Mouse (Mus musculus): ENCODE data around the gene Impg1.

Gene Impg1

GRCm38 (mm10) chr9:80465381-80465780, at the start of gene Impg1:
Impg1 (minus strand) TSS chr9:80465481.
- no peak for DNase-seq (ENCODE audit: low read depth)

DNA sequence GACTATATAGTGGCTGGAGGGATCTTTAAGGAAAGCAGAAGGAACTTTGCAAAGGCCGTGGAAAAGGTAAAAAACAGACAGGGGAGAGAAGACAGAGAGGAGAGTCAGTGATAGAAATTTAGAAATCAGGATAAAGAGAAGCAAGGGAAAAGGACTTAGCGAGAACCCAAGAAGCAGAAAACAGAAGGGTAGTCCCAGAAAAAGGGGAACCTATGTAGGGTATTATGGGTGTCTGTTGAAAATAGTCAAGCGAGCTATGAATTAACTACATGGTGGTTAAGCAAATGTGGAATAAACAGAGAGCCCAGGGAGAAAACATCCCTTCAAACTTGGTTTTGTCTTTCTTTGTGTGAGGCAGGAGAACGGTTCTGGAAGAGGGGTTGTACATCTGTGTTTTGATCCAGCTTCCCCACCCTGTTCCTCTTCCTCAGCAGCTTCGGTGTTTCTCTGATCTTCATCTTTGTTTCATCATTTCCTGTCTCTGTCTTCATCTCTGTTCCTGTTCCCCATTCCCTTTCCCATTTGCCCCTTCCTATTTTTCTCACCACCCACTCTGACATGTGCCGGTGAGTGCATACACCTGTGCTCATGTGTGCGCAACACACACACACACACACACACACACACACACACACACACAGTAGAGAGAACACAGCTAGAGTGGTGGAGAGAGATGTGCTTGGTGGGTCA, 44.3 kb upstream of the Impg1 start:
- DNase-seq (ENCODE audit: low read depth), result no peak

- no peak for DNase-seq (ENCODE audit: low read depth)
These were observed 39.3 kb upstream of the Impg1 start for GRCm38 (mm10) chr9:80504496-80505012.

GRCm38 (mm10) chr9:80491591-80491990, 26.3 kb upstream of the Impg1 start:
- no peak for DNase-seq (ENCODE audit: low read depth)

DNA sequence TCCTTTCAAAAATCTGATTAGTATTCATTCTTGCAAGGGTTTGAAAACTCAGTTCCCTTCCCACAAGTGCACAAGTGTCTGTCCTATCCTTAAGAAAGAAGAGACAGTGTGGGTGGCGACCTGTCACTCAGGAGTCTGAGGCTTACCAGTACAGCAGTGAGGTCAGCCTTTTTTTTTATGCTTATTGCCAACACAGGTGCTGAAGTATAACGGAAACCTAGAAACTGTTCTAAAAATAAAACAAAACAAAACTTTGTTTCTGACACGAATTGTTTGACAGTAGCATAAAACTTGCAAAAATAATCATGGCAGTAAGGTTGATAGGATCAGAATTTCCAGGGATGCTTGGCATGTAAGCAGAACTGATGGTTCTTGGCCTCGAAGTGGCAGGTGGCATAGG, 4.9 kb downstream of the Impg1 start:
- no peak for DNase-seq (ENCODE audit: low read depth)

GRCm38 (mm10) chr9:80450467-80451261, 14.6 kb downstream of the Impg1 start:
- DNase-seq (ENCODE audit: low read depth), result no peak

GRCm38 (mm10) chr9:80441096-80441710, 24.1 kb downstream of the Impg1 start:
- no peak for DNase-seq (ENCODE audit: low read depth)

DNA sequence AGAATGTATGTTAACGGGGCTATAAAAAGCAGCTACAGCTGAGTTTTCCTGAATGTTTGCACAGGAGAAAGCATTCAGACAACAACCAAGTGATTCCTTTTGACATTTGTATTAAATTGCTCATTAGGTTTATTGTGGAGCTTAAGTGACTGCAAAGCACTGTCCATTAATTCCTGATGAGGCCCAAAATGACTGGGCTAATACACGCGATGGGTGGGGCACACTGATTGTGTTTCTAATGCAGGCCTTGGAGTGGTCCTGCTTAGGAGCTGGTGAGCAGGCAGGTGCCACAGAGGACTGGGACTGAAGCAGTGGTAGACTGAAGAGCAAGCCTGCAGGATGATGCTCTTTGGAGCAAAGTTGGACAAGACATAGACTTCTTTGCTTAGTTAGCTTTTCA, 73.9 kb downstream of the Impg1 start:
- DNase-seq (ENCODE audit: low read depth), result no peak

GRCm38 (mm10) chr9:80391002-80391401, 74.3 kb downstream of the Impg1 start:
- DNase-seq (ENCODE audit: low read depth), result no peak

DNA sequence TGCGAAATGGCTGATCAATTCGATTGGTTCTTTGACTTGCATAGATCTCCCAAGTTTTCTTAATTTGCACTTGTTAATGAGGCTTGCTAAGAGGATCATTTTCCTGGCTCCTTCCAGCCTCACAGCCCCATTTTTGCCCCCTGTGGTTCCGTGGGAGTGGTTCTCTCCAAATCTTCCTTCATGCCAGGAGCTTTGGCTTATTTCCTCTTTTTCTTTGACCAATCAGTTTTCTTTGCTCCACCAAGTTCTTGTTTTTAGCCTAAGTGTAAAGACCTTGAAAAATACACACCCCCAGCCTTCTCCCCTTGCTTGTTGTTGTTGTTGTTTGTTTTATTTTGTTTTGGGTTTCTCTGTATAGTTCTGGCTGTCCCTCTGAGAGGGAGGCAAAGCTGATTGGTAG, 77.4 kb downstream of the Impg1 start:
- DNase-seq (ENCODE audit: low read depth), result no peak

DNA sequence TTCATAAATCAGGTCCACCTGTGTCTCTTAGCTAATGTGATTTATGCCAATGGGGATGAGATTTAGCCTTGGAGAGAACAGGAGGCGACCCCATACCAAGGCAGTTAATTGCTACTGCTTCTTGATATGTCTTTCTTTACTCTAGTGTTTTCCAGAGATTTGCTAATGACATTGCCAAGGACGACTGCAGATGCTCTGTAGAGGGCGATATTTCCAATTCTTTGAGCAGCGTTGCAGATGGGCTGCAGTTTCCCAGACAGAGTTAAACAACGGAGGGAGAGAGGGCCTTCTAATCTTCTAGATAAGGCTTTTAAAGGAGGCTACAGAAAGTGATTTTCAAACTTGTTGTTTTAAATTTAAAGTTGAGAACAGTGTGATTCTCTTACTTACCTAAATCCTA, 78.8 kb downstream of the Impg1 start:
- DNase-seq (ENCODE audit: low read depth), result no peak

DNA sequence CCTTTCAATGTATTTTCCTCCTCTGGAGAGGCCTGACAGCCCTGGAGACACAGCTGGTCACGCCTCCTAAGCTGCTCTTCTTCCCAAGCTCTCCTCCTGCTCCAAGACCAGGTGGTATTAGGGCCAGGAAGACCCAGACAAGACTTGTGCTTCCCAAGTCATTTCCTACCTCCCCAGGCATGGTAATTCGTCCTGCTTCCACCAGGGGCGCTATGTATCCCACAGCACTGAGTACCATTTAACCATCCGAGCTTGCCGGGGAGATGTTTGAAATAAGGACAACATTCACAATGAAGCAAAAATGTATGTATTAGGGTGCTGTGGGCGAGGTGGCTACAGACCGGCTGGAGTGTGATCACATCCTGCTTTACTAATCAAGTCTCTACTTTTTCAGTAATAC, 79.3 kb downstream of the Impg1 start:
- DNase-seq (ENCODE audit: low read depth), result peak; percentile 64

DNA sequence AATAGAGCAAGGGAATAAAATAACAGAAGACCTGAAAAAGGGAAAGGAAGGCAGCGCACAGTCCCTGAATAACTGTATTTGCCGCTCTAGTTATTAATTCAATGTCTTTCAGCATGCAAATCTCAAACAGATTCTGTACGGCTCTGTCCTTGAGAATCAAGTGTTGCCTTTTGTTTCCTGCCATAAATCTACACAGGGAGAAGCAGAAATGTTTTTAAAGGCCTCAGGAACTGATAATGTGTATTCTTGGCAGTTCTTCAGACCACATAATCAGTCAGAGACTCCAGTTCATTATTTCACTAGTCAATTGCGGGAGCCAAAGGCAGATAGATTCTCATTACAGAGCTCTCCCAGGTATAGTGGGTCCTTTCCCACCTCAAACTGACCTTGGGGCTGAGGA, 82.6 kb downstream of the Impg1 start:
- DNase-seq (ENCODE audit: low read depth), result no peak

DNA sequence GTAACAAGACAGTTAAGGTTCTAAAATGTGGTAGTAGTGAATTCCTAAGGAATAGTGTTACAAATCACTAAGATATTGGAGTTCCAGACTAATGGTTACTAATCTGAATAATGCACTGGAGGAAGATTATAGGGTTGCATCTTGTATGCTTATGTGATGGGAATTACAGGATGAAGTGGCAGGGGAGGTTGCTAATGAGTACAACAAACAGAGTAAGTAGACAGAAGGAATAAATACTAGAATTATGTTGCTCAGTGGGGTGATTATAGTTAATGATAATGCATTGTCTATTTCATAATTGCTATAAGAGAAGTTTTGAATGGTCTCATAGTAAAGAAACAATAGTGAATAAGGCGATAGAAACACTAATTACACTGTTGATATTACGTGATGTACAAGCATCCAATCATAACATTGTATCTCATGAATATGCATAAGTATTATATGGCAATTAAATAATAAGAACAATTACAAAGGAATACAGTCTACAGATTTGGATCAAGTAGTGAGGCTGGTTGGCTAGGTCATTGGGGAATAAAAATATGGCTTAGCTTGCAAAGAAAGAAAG, 85.1 kb downstream of the Impg1 start:
- DNase-seq (ENCODE audit: low read depth), result no peak

DNA sequence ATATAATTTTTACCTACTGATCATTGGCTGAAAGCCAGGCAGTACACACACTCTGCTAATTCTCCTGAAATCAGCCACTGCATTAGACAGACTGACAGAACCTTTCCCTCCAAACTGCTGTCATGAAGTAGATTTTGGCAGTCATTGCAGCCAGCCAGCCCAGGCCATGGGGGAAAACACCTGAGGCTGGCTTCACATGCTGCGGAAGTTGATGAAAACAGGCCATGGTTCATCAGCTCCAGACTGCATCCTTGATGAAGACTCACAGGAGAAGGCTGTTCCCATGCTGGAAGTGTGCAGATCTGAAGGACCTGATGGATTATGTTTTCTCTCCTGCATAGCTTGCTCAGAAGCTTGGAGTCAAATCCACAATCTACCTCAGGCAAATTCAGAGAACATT, 91.2 kb downstream of the Impg1 start:
- DNase-seq (ENCODE audit: low read depth), result no peak

DNA sequence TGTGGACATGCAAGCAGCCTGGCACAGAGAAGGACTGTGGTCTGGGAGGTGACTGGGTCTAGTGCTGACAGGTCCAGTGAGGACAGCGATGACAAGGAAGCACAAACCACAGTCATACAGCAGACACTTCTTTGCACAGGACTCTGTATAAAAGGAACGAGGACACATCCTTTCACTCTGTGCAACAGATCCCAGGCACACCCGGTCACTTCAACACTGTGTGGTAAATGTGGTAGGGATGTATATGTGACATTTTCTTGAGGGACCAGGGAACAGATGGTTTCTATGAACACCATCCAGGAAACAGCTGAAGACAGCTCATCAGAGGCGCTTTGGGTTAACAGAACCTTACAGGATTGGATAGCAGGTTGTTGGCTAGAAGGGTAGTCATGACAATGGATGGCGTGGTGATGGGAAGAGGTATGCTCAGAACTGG, 92.0 kb downstream of the Impg1 start:
- DNase-seq (ENCODE audit: low read depth), result no peak

DNA sequence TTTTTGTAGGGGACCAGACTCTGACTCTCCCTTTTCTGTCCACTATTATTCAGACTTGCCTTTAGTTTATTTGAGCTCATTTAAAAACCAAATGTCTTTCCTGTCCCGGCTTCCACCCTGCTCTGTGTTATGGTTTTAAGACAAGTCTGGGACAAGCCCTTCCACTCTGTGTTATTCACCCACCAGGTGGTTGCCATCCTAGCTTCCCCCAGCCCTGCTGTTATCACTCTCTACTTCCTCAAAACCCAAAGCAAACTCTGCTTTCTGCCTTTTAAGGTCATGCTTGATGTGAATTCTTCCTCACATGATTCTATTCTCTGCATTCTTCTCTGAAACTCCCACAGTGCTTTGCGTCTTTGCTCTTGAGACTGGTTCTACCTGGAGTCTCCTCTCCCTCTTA, 96.6 kb downstream of the Impg1 start:
- no peak for DNase-seq (ENCODE audit: low read depth)

DNA sequence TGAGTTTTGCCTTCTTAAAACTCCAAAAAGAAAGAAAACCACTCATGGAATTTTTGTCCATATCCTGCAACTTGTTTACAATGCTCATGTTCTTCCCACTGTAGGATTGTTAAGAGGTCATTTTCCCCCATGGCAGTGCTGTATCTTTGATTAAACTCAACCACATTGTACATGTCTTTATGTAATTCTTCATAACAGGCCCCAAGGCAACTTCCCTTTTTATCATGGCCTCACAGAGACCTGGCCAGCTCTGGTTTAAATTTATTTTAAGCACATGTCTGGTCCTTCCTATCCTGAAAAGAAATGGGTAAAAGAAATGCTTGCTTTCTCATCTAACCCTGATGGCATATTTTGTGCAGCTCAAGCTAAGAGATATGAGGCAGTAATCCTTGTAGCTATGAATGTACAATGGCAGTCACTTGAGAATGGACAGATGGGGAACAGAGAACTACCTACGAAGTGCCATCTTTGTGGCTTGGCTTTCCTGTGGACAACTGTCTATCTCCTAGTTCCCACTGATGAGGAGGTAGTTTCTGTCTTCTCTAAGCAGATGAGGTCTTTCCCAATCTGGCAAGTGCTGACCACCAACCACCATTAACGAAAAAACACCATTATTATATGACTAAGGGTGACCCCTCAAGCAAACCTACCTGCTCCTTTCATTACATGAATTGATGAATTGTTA, 97.6 kb downstream of the Impg1 start:
- DNase-seq (ENCODE audit: low read depth), result no peak

- DNase-seq (ENCODE audit: low read depth), result peak; percentile 4
These were observed 105.2 kb downstream of the Impg1 start for GRCm38 (mm10) chr9:80360063-80360462.

- no peak for DNase-seq (ENCODE audit: low read depth)
These were observed 113.5 kb downstream of the Impg1 start for GRCm38 (mm10) chr9:80351678-80352331.

DNA sequence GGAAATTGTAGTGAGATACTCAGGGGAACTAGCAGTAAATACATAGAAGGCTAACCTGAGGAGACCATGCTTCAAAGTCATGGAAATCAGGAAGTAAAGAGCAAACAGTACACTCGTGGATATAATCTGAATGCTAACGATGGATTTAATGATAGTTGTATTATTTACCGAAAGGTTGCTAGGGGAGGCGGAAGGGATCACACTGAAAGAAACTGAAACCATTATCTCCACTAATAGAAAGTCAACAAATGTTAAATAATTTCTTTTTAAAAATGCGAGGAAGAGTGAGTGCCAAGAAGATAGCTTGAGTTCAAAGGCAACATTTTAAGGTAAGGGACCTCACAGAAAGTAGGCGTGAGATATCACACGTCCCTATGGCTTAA, 114.0 kb downstream of the Impg1 start:
- no peak for DNase-seq (ENCODE audit: low read depth)
